Mouse (Mus musculus) stomach, embryonic 14.5 days (tissue): ENCODE data around the gene Bud23. TPM values are rescaled to one million over a fixed set of nuclear protein-coding genes. Genes with fewer than 3 reads are reported as not detected.
A peak's percentile ranks its signal among the peaks of the same experiment; 100 is the strongest.

Source experiments
- ATAC-seq: fragments of 200-750 bp; cut with Nextera tagmentation; 2 replicates; pipeline ENCODE4 v1.8.0; 2017; ENCODE audit warnings: low read depth, moderate TSS enrichment; ENCODE audit not compliant: insufficient number of reproducible peaks, insufficient read depth, low FRiP score
- H3K27ac ChIP-seq: fragments of 300-500 bp; sonication (generic); 2 replicates; pipeline ENCODE4 v1.5.1; 2014; ENCODE audit warnings: mild to moderate bottlenecking, low read length, moderate library complexity, mixed read lengths
- H3K27me3 ChIP-seq: fragments of 300-500 bp; sonication (generic); 2 replicates; pipeline ENCODE4 v1.6.1; 2014; ENCODE audit warnings: low read length, control low read depth, mixed read lengths; ENCODE audit not compliant: control insufficient read depth, insufficient read depth
- H3K36me3 ChIP-seq: fragments of 300-500 bp; sonication (generic); 2 replicates; pipeline ENCODE4 v1.6.1; 2014; ENCODE audit warnings: mild to moderate bottlenecking, control low read depth, low read length, moderate library complexity, mixed read lengths; ENCODE audit not compliant: control insufficient read depth, insufficient read depth
- H3K4me1 ChIP-seq: fragments of 300-500 bp; sonication (generic); 2 replicates; pipeline ENCODE4 v1.6.1; 2014; ENCODE audit warnings: low read length, control low read depth, mixed read lengths; ENCODE audit not compliant: control insufficient read depth, insufficient read depth
- H3K4me2 ChIP-seq: fragments of 300-500 bp; sonication (generic); replicated peaks from 2 replicates; pipeline ENCODE4 v1.6.1; 2014; ENCODE audit warnings: low read depth, low read length, control low read depth
- H3K4me3 ChIP-seq: fragments of 300-500 bp; sonication (generic); 2 replicates; pipeline ENCODE4 v1.5.1; 2014; ENCODE audit warnings: low read depth, low read length, control low read depth
- H3K9ac ChIP-seq: fragments of 300-500 bp; sonication (generic); replicated peaks from 2 replicates; pipeline ENCODE4 v1.6.1; 2014; ENCODE audit warnings: low read depth, mild to moderate bottlenecking, control low read depth, low read length, moderate library complexity, mixed read lengths
- H3K9me3 ChIP-seq: fragments of 300-500 bp; sonication (generic); 2 replicates; pipeline ENCODE4 v1.6.1; 2016; ENCODE audit warnings: low read depth, low read length, control low read depth; ENCODE audit not compliant: control insufficient read depth
- WGBS: fragments of 180-500 bp; shearing (Covaris S2); extraction: QIAGEN DNeasy Blood & Tissue Kit; methylation state at CpG from one replicate; pipeline ENCODE4 v1.1.7; 2014; 5-methylcytosine and 5-hydroxymethylcytosine counted together
- polyA plus RNA-seq: library from polyadenylated mRNA; unstranded; fragments of >200 nt; fragmentation: Nextera tagmentation; extraction: Ambion mirVana; gene quantifications from 2 replicates; pipeline ENCODE4 v1.2.1, GENCODE M21; 2014

Gene Bud23
- polyA plus RNA-seq, 1 experiment from 2014 or later = 95.2 TPM

DNA sequence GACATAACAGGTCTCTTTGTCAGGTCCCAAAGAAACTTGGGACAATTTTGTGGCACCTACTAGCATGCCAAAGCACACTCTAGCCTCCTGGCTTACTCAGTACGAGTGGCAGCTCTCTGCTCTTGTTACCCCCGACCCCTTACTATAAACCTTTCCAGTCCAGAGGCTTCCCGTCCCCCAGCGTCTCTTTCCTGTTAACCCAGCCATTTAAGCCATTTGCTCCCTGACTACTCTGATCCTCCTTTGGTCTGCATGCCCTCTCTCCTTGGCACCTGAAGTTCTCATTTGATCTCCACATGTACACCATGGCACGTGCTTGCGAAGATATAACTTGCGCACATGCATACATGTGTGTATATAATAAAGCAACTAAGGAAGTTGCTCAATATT lies 54.4 kb downstream of the Bud23 start:
- ATAC-seq = no peak
- 54% methylated on average over 7 of the region's 7 CpGs for WGBS
- Histone ChIP-seq H3K9ac (peak overlapping the region; percentile 37; the same call in 1 of the 2 replicates), H3K4me3 (peak overlapping the region; percentile 48), H3K9me3 (no peaks in the 10 kb centered on the region), H3K36me3 (peaks cover 6% of the 10 kb centered on the region; the same call in 1 of the 2 replicates), H3K27ac (peak overlapping the region; percentile 98; the same call in 1 of the 2 replicates), H3K27me3 (no peaks in the 10 kb centered on the region), H3K4me1 (peaks cover 34% of the 10 kb centered on the region), H3K4me2 (peak overlapping the region; percentile 58)

DNA sequence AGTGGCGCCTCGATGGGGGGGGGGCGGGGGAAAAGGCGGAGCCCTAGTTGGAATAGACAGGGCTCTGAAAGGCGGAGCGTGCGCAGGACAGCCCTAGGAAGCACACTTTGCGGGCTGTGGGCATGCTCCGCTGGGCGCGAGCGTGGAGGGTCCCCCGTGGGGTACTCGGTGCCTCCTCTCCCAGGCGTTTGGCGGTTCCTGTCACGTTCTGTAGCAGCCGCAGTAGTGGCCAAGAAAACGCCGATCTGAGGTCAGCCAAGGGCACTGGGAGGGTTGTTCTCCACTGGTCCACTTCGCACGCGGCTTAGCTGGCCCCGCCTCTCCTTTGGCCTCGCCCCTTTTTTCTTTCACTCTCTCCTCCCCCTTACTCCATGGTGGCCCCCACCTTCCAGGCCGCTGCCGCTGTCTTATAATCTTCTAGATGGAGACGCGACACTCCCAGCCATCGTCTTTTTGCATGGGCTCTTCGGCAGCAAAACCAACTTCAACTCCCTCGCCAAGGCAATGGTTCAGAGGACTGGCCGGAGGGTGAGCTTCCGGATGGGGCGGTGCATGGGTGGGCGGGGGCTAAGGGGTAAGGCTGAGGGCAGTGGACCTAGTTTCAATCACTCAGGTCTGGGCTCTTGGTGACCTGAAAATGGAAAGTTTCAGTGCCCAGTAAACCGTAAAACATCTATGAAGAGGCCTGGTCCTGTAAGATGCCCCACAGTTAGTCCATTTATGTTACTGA lies 55.0 kb downstream of the Bud23 start:
- no peaks in the 10 kb centered on the region for H3K9me3 ChIP-seq
- H3K9ac ChIP-seq = peak overlapping the region; percentile 37; the same call in 1 of the 2 replicates
- under 1% methylated on average over 37 of the region's 37 CpGs for WGBS
- peak overlapping the region; percentile 48 for H3K4me3 ChIP-seq
- H3K4me2 ChIP-seq = peak overlapping the region; percentile 58
- peaks cover 34% of the 10 kb centered on the region for H3K4me1 ChIP-seq
- peak; percentile 69 for ATAC-seq
- no peaks in the 10 kb centered on the region for H3K27me3 ChIP-seq
- H3K27ac ChIP-seq = peak overlapping the region; percentile 98
- peaks cover 6% of the 10 kb centered on the region; the same call in 1 of the 2 replicates for H3K36me3 ChIP-seq

DNA sequence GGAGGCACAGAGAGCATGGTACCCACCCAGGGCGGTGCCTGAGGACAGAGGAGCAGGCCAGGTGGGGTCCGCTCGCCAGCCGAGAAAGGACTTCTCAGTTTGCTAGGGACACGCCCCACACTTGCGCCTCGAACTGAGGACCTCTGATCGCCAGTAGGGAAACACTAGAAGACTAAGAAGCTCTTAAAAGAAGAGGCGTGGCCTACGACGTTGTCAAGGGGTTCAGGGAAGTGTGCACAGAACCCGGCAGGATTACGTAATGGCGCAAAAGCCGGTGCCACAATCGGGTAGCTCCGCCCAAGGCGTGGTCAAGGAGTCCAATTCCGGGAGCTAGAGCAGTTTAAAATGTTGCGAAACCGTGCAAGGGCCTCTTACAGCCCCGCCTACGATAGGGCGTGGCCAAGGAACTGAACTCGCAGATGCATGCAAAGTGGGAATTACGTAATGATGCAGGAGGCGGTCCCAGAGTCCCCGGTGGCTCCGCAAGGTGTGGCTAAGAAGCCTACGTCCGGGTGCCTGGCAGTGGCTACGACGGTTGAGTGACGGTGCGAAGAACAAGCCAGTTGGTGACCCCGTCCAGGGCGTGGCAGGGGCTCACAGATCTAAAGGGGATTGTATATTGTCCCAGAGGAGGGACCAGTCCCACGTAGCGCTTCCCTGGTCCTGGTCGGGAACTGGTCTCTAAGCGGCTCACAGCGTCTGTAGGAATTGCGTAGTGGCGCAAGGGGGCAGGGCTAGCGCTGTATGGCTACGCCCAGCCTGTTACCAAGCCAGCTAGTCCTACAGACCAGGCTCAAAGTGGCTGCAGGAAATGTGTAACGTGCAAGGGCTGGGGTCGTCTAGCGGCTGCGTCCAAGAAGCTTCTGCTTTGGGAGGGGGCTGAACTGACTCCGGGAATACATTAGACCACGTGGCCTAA lies 55.8 kb downstream of the Bud23 start, which contains the start of gene Abhd11:
TSS of gene Abhd11 (plus strand) at position 482 of the 919 bp plus-strand sequence.
- WGBS = under 1% methylated on average over 52 of the region's 52 CpGs
- Histone ChIP-seq H3K4me1 (peaks cover 34% of the 10 kb centered on the region), H3K27me3 (no peaks in the 10 kb centered on the region), H3K9me3 (no peaks in the 10 kb centered on the region), H3K4me2 (peak within 1 kb of the TSS; percentile 58), H3K36me3 (peaks cover 6% of the 10 kb centered on the region; the same call in 1 of the 2 replicates), H3K9ac (peak within 1 kb of the TSS; percentile 51), H3K4me3 (peak within 1 kb of the TSS; percentile 48), H3K27ac (peak within 1 kb of the TSS; percentile 98)
- peak; percentile 89 for ATAC-seq

DNA sequence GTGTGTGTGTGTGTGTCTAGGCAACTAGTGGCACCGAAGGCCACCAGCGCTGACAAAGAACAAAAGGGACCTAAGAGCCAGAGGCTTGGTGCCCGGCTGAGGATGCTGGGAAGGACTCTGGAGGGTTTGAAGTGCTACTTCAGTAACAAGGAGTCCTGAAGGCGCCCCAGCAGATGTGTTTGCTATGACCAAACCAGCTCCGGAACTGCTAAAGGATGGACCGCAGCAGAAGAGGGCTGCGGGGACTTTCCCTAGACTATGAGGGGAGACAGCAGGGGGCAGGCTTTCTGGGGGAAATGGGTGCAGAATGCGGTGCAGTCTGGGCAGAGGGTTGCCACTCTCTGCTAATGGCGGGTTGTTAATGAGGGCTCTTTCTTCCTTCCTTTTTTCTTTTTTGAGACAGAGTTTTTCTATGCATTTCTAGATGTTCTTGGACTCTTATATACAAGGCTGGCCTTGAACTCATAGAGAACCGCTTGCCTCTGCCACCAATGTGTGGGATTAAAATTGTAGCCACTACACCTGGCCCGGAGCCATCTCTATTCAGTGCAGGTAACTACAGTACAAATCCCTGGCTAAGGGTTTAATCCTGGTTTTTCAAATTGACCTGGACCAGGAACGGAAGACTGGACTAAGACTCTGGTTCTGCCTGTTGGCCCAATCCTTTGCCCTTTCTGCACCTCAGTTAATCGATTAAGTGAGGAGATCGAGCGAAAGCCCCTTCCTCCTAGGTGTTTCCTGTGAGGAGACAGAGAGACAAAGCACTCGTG lies 56.8 kb downstream of the Bud23 start:
- H3K4me1 ChIP-seq = peaks cover 32% of the 10 kb centered on the region
- no peaks in the 10 kb centered on the region for H3K27me3 ChIP-seq
- peak overlapping the region; percentile 51 for H3K9ac ChIP-seq
- H3K9me3 ChIP-seq = no peaks in the 10 kb centered on the region
- peaks cover 6% of the 10 kb centered on the region; the same call in 1 of the 2 replicates for H3K36me3 ChIP-seq
- H3K4me3 ChIP-seq = peak overlapping the region; percentile 48
- H3K4me2 ChIP-seq = peak overlapping the region; percentile 56
- no peak for ATAC-seq
- whole genome bisulfite sequencing = 34% methylated on average over 16 of the region's 16 CpGs
- H3K27ac ChIP-seq = peak overlapping the region; percentile 93

Other genes with a start within 250 kb of the Bud23 start
- gene Tmem270, start 158.2 kb downstream of the Bud23 start, polyA plus RNA-seq = not detected in 2 replicates
- 1.0 TPM in 1 of 2 replicates, not detected in the other for gene Cldn13, start 149.4 kb downstream of the Bud23 start, polyA plus RNA-seq
- gene Mettl27, start 132.6 kb downstream of the Bud23 start, polyA plus RNA-seq = 22.1 and 26.3 TPM in 2 replicates
- gene Cldn4, start 118.0 kb downstream of the Bud23 start, polyA plus RNA-seq = 91.5 and 93.9 TPM in 2 replicates
- gene Cldn3, start 78.7 kb downstream of the Bud23 start, polyA plus RNA-seq = 69.7 and 71.2 TPM in 2 replicates
- 73.3 and 80.6 TPM in 2 replicates for gene Abhd11, start 55.8 kb downstream of the Bud23 start, polyA plus RNA-seq
- 17.4 and 17.7 TPM in 2 replicates for gene Stx1a, start 41.5 kb downstream of the Bud23 start, polyA plus RNA-seq
- gene Dnajc30, start 757 bp downstream of the Bud23 start, polyA plus RNA-seq = 34.8 and 34.9 TPM in 2 replicates
- gene Vps37d, start 13.3 kb upstream of the Bud23 start, polyA plus RNA-seq = 7.2 and 7.7 TPM in 2 replicates
- gene Mlxipl, start 24.9 kb upstream of the Bud23 start, polyA plus RNA-seq = 2.7 and 3.6 TPM in 2 replicates
- 24.8 and 28.5 TPM in 2 replicates for gene Tbl2, start 84.7 kb upstream of the Bud23 start, polyA plus RNA-seq
- gene Bcl7b, start 103.3 kb upstream of the Bud23 start, polyA plus RNA-seq = 45.1 and 48.9 TPM in 2 replicates
- 60.3 and 60.7 TPM in 2 replicates for gene Baz1b, start 122.3 kb upstream of the Bud23 start, polyA plus RNA-seq
- gene Fzd9, start 186.3 kb upstream of the Bud23 start, polyA plus RNA-seq = 0.17 and 0.25 TPM in 2 replicates